Mouse (Mus musculus) MEL (cell line): Measurements from ENCODE around the gene Tob2.

ENCODE experiments used
- KAT2A ChIP-seq: conservative IDR thresholded peaks from 2 replicates; pipeline ENCODE4 v1.6.1; 2012; ENCODE audit warnings: low read depth, low read length, improper control_type of control experiment, inconsistent platforms
- MYC ChIP-seq: IDR thresholded peaks from 2 replicates; pipeline ENCODE4 v1.6.1; 2011; ENCODE audit warnings: low read depth, mild to moderate bottlenecking, low read length, improper control_type of control experiment, moderate library complexity
- SIN3A ChIP-seq: IDR thresholded peaks from 2 replicates; pipeline ENCODE4 v1.6.1; 2012; ENCODE audit warnings: low read length, improper control_type of control experiment, inconsistent platforms

DNA sequence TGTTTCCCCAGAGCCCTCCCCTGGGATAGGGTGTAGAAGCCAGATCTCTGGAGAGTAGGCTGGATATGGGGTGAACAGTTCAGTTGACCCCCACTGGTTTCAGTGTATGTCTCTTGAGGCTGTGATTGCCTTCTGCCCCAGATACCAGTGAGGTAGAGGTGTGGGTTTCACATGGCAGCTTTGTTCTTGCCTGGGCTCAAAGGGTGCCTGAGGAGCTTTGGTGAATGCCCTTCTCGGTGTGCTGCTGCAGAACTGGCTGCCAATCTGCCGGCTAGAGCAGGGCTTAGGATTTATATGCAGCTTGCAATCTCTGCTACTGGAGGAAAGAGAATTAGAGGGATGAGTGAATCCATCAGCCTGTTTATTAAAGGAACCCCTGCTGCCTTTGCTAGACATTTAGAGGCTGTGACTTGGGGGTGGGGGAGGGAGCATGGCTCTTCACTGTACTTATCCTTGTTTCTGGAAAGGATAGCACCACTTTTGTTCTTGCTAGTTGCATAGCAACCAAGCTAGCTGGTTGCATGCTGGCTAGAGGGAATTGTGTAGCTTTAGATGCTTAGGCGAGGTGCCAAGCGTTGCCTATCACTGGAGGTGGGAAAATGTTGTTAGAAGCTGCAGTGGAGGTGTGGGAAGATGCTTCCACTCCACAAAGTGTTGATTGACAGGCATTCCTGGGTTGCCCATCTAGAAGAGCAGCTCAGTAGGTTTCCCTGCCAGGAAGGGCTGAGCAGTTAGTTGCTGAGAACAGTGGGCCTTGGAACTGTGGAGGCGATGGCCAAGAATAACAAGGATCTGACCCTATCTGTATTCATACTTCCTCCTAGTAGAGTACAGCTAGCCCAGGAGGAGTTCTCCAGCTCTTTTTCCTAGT, 21.2 kb upstream of the Tob2 start:
- no peak for TF ChIP-seq MYC
- TF ChIP-seq SIN3A, result no peak
- TF ChIP-seq KAT2A, result no peak
